Mouse (Mus musculus): Measurements from ENCODE around the gene Lmtk3.

DNA sequence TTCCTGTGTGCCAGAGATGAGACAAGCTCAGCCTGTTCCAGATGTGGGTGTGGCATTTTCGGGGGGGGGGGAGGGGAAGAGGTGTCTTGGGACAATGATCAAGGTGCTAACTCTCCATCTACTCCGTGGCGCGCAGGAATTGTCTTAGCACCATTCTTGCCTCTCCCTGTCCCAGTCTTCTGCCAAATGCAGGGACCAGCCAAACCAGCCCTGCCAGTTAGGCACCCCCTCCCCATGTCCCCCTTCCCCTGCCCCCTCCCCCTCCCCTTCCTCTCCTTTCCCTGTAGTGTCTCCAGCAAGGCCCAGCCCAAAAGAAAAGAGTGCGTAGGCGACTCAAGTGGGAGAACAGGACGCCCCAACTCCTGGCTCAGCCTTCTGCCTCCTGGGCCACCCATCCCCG, 16.8 kb upstream of the Lmtk3 start:
- TF ChIP-seq CTCF (IDR thresholded peaks at IDR 0.05; ENCODE audit: low read depth), result no peak
- no peak for TF ChIP-seq EP300 (IDR thresholded peaks at IDR 0.05; ENCODE audit: low read depth)
